Comparison of ENCODE assay signal across 24 mouse cellular contexts in genomic region chr1:106517591-106518177, GRCm38 (mm10).
A peak's percentile ranks its signal among the peaks of the same experiment; 100 is the strongest.
DNase-seq lines count a peak whose midpoint lies in the region; ATAC-seq and TF ChIP-seq lines count a peak whose summit lies in the region.
"Had no signal": no experiment of that assay in that cellular context is flagged by ENCODE, and none has a peak within 500 bp of the region (broad histone marks: within the 10 kb centered on the region; RNA-seq: fewer than 3 reads in every experiment).

No protein-coding gene starts in this region.

- H3K9me3 ChIP-seq in heart, embryonic 15.5 days (replicated peaks), result no peaks in the 10 kb centered on the region
- no peaks in the 10 kb centered on the region for H3K9me3 ChIP-seq in heart, embryonic 10.5 days
- H3K9me3 ChIP-seq in intestine, postnatal 0 days (ENCODE audit: control insufficient read depth), result no peaks in the 10 kb centered on the region
- no peaks in the 10 kb centered on the region for H3K9me3 ChIP-seq in stomach, embryonic 16.5 days (replicated peaks; ENCODE audit: control insufficient read depth, low read length)
- H3K9me3 ChIP-seq: embryonic facial prominence, embryonic 12.5 days; forebrain, embryonic 15.5 days; G1E had no signal

- no peak overlapping the region for H3K27ac ChIP-seq in heart, embryonic 15.5 days
- no peak overlapping the region for H3K27ac ChIP-seq in heart, embryonic 10.5 days
- H3K27ac ChIP-seq in bone marrow, adult 2 months (ENCODE audit: control insufficient read depth, insufficient read depth, low read depth, low read length, poor library complexity), result peak overlapping the region; percentile 25; the same call in 1 of the 2 replicates
- no peak overlapping the region for H3K27ac ChIP-seq in intestine, postnatal 0 days (ENCODE audit: low read depth, low read length)
- H3K27ac ChIP-seq in stomach, embryonic 16.5 days (ENCODE audit: low read length), result peak overlapping the region; percentile 66
- H3K27ac ChIP-seq: embryonic facial prominence, embryonic 12.5 days; forebrain, embryonic 15.5 days; hindbrain, embryonic 14.5 days; left cerebral cortex, adult 2 months had no signal

- no peak overlapping the region for H3K4me2 ChIP-seq in heart, embryonic 15.5 days
- no peak overlapping the region for H3K4me2 ChIP-seq in intestine, postnatal 0 days (replicated peaks; ENCODE audit: low read depth)
- H3K4me2 ChIP-seq in stomach, embryonic 16.5 days (ENCODE audit: low read depth, low read length), result no peak overlapping the region
- H3K4me2 ChIP-seq: embryonic facial prominence, embryonic 12.5 days; forebrain, embryonic 15.5 days; hindbrain, embryonic 14.5 days; liver, embryonic 11.5 days; midbrain, embryonic 11.5 days had no signal

- peak; percentile 43 for ATAC-seq in heart, embryonic 15.5 days (replicated peaks; ENCODE audit: insufficient number of reproducible peaks, insufficient read depth, low FRiP score, low read depth)
- ATAC-seq in intestine, postnatal 0 days, result peak; percentile 55; the same call in 1 of the 2 replicates
- ATAC-seq in stomach, embryonic 16.5 days (ENCODE audit: insufficient read depth, low FRiP score), result peak; percentile 75; the same call in 1 of the 2 replicates
- ATAC-seq: forebrain, embryonic 15.5 days had no signal

- TF ChIP-seq CTCF in bone marrow, adult 2 months (IDR thresholded peaks at IDR 0.05; ENCODE audit: control insufficient read depth, insufficient read depth, low read length), result no peak
- no peak for TF ChIP-seq CTCF in intestine, postnatal 0 days (IDR thresholded peaks at IDR 0.05; ENCODE audit: low read depth)

- no peak overlapping the region for H3K4me3 ChIP-seq in heart, embryonic 15.5 days
- no peak overlapping the region for H3K4me3 ChIP-seq in heart, embryonic 10.5 days
- no peak overlapping the region for H3K4me3 ChIP-seq in bone marrow, adult 2 months (replicated peaks; ENCODE audit: control insufficient read depth, low read depth, low read length)
- H3K4me3 ChIP-seq in intestine, postnatal 0 days (ENCODE audit: low read depth, low read length), result no peak overlapping the region
- H3K4me3 ChIP-seq in stomach, embryonic 16.5 days (replicated peaks; ENCODE audit: low read length), result no peak overlapping the region
- H3K4me3 ChIP-seq: embryonic facial prominence, embryonic 12.5 days; forebrain, embryonic 15.5 days; left cerebral cortex, adult 2 months had no signal

- TF ChIP-seq POLR2A in bone marrow, adult 2 months (IDR thresholded peaks at IDR 0.05; ENCODE audit: borderline replicate concordance, control insufficient read depth, low read depth, low read length), result no peak

- DNase-seq in heart, embryonic 10.5 days (ENCODE audit: low spot score), result no peak
- no peak for DNase-seq in embryo, embryonic 11 days
- DNase-seq in cerebellum, postnatal 25 days, result no peak
- no peak for DNase-seq in spleen, postnatal 4 days (ENCODE audit: low spot score in 2 of 2)
- DNase-seq: adrenal gland, postnatal 25 days; cerebellum, adult 11-12 months; gastrocnemius, postnatal 36 days; kidney, adult 18-20 months; kidney, postnatal 10 days; lung, adult 18-20 months; lung, postnatal 14 days; retina, postnatal 1 day; right cerebral cortex, postnatal 4 days had no signal

- WGBS in heart, embryonic 15.5 days, result 55% methylated on average over 6 of the region's 6 CpGs
- 76% methylated on average over 6 of the region's 6 CpGs for WGBS in heart, embryonic 10.5 days
- WGBS in bone marrow, adult 2 months, result 9% methylated on average over 6 of the region's 6 CpGs
- WGBS in intestine, postnatal 0 days, result 53% methylated on average over 6 of the region's 6 CpGs
- 69% methylated on average over 6 of the region's 6 CpGs for WGBS in stomach, embryonic 16.5 days

- no peaks in the 10 kb centered on the region for H3K36me3 ChIP-seq in heart, embryonic 15.5 days
- no peaks in the 10 kb centered on the region for H3K36me3 ChIP-seq in heart, embryonic 10.5 days
- H3K36me3 ChIP-seq in intestine, postnatal 0 days (ENCODE audit: control insufficient read depth, insufficient read depth), result no peaks in the 10 kb centered on the region
- no peaks in the 10 kb centered on the region for H3K36me3 ChIP-seq in stomach, embryonic 16.5 days (ENCODE audit: control insufficient read depth, insufficient read depth, low read length)
- H3K36me3 ChIP-seq: embryonic facial prominence, embryonic 12.5 days; forebrain, embryonic 15.5 days; G1E had no signal

- no peak overlapping the region for H3K9ac ChIP-seq in heart, embryonic 15.5 days
- no peak overlapping the region for H3K9ac ChIP-seq in intestine, postnatal 0 days (ENCODE audit: low read depth, low read length)
- H3K9ac ChIP-seq in stomach, embryonic 16.5 days (ENCODE audit: low read length), result no peak overlapping the region
- H3K9ac ChIP-seq: embryonic facial prominence, embryonic 12.5 days; forebrain, embryonic 15.5 days; hindbrain, embryonic 14.5 days had no signal

- peaks cover 15% of the 10 kb centered on the region for H3K4me1 ChIP-seq in heart, embryonic 15.5 days (replicated peaks)
- H3K4me1 ChIP-seq in heart, embryonic 10.5 days, result no peaks in the 10 kb centered on the region
- no peaks in the 10 kb centered on the region; the same call in 1 of the 2 replicates for H3K4me1 ChIP-seq in bone marrow, adult 2 months (ENCODE audit: control insufficient read depth, insufficient read depth, low read length)
- H3K4me1 ChIP-seq in intestine, postnatal 0 days (replicated peaks; ENCODE audit: control insufficient read depth, insufficient read depth, low read length), result no peaks in the 10 kb centered on the region
- peaks cover 7% of the 10 kb centered on the region; the same call in 1 of the 2 replicates for H3K4me1 ChIP-seq in stomach, embryonic 16.5 days (ENCODE audit: control insufficient read depth, insufficient read depth, low read length)
- H3K4me1 ChIP-seq: embryonic facial prominence, embryonic 12.5 days; forebrain, embryonic 15.5 days had no signal

- H3K27me3 ChIP-seq in heart, embryonic 15.5 days, result no peaks in the 10 kb centered on the region
- H3K27me3 ChIP-seq in heart, embryonic 10.5 days (ENCODE audit: insufficient read depth, poor library complexity, severe bottlenecking), result no peaks in the 10 kb centered on the region
- no peaks in the 10 kb centered on the region for H3K27me3 ChIP-seq in intestine, postnatal 0 days (replicated peaks; ENCODE audit: control insufficient read depth, insufficient read depth, low read length)
- no peaks in the 10 kb centered on the region for H3K27me3 ChIP-seq in stomach, embryonic 16.5 days (ENCODE audit: control insufficient read depth, insufficient read depth, low read length)
- H3K27me3 ChIP-seq: embryonic facial prominence, embryonic 12.5 days; forebrain, embryonic 15.5 days had no signal

Comparison
In these comparisons a context has a peak if more than half of its experiments do, and no peak if none do; other contexts are left out.
1. H3K27ac ChIP-seq: peak in bone marrow, adult 2 months (single experiment) and stomach, embryonic 16.5 days (single experiment); none in heart, embryonic 15.5 days (single experiment), heart, embryonic 10.5 days (single experiment) and intestine, postnatal 0 days (single experiment).
2. Peak in every context shown above with its lines, with median percentiles within 50 percentile points of each other: ATAC-seq.